Mouse (Mus musculus) liver, adult 2 months (tissue): ENCODE data around the gene Ptbp1.

Experiments
- CTCF ChIP-seq: fragments of 200-500 bp; IDR thresholded peaks from 2 replicates; pipeline ENCODE4 v1.5.1; 2011; ENCODE audit warnings: low read depth, low read length, control low read depth
- POLR2A ChIP-seq: fragments of 200-500 bp; IDR thresholded peaks from 2 replicates; pipeline ENCODE4 v1.6.1; 2011; ENCODE audit warnings: low read length, control low read depth; ENCODE audit not compliant: insufficient read depth; ENCODE audit errors: extremely low read depth

- no peak for TF ChIP-seq POLR2A
- TF ChIP-seq CTCF: no peak
These were observed 52.5 kb downstream of the Ptbp1 start for GRCm38 (mm10) chr10:79906712-79907111.
